Mouse (Mus musculus) stomach, embryonic 15.5 days (tissue): ENCODE measurements around the gene Zfp882. TPM values are rescaled to one million over a fixed set of nuclear protein-coding genes. Genes with fewer than 3 reads are reported as not detected.

Experiments
- ATAC-seq: fragments of 200-750 bp; cut with Nextera tagmentation; 2 replicates; pipeline ENCODE4 v1.8.0; 2017; ENCODE audit warnings: low read depth, moderate number of reproducible peaks, moderate TSS enrichment; ENCODE audit not compliant: insufficient read depth, low FRiP score
- H3K27ac ChIP-seq: fragments of 300-500 bp; sonication (generic); 2 replicates; pipeline ENCODE4 v1.5.1; 2015; ENCODE audit warnings: mild to moderate bottlenecking, inconsistent platforms
- H3K27me3 ChIP-seq: fragments of 300-500 bp; sonication (generic); replicated peaks from 2 replicates; pipeline ENCODE4 v1.6.1; 2015; ENCODE audit warnings: inconsistent platforms
- H3K36me3 ChIP-seq: fragments of 300-500 bp; sonication (generic); 2 replicates; pipeline ENCODE4 v1.6.1; 2015; ENCODE audit warnings: inconsistent platforms
- H3K4me1 ChIP-seq: fragments of 300-500 bp; sonication (generic); 2 replicates; pipeline ENCODE4 v1.6.1; 2015; ENCODE audit warnings: inconsistent platforms
- H3K4me2 ChIP-seq: fragments of 300-500 bp; sonication (generic); 2 replicates; pipeline ENCODE4 v1.6.1; 2015; ENCODE audit warnings: mild to moderate bottlenecking, inconsistent platforms
- H3K4me3 ChIP-seq: fragments of 300-500 bp; sonication (generic); replicated peaks from 2 replicates; pipeline ENCODE4 v1.5.1; 2015; ENCODE audit warnings: inconsistent platforms
- H3K9ac ChIP-seq: fragments of 300-500 bp; sonication (generic); 2 replicates; pipeline ENCODE4 v1.6.1; 2015; ENCODE audit warnings: inconsistent platforms
- H3K9me3 ChIP-seq: fragments of 300-500 bp; sonication (generic); 2 replicates; pipeline ENCODE4 v1.6.1; 2016; ENCODE audit warnings: inconsistent platforms
- WGBS: fragments of 180-500 bp; shearing (Covaris S2); methylation state at CpG from one replicate; pipeline ENCODE4 v1.1.7; 2015; 5-methylcytosine and 5-hydroxymethylcytosine counted together
- polyA plus RNA-seq: library from polyadenylated mRNA; unstranded; fragments of >200 nt; fragmentation: Nextera tagmentation; extraction: Ambion mirVana; gene quantifications from 2 replicates; pipeline ENCODE4 v1.2.1, GENCODE M21; 2015

Zfp882 gene
- polyA plus RNA-seq, 1 experiment from 2014 or later = 5.3 TPM

DNA sequence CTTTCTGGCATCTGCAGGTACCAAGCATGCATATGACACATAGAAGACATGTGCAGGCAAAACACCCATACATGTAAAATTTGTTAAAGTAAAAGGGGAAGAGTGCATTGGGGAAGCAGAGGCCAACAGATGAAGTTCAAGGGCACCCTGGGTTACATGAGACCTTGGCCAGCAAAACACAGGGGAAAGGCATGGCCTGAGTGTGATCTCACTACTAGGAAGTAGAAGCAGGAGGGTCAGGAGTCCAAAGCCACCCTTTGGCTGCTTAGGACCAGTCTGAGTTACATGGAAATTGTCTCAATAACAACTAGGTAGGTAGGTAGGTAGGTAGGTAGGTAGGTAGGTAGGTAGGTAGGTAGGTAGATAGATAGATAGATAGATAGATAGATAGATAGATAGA, 52.1 kb downstream of the Zfp882 start:
- Histone ChIP-seq H3K4me3 (no peak overlapping the region), H3K4me1 (no peaks in the 10 kb centered on the region), H3K27me3 (no peaks in the 10 kb centered on the region), H3K9ac (no peak overlapping the region), H3K4me2 (no peak overlapping the region), H3K36me3 (peaks cover under 1% of the 10 kb centered on the region; the same call in 1 of the 2 replicates), H3K27ac (no peak overlapping the region), H3K9me3 (no peaks in the 10 kb centered on the region)
- ATAC-seq = no peak

DNA sequence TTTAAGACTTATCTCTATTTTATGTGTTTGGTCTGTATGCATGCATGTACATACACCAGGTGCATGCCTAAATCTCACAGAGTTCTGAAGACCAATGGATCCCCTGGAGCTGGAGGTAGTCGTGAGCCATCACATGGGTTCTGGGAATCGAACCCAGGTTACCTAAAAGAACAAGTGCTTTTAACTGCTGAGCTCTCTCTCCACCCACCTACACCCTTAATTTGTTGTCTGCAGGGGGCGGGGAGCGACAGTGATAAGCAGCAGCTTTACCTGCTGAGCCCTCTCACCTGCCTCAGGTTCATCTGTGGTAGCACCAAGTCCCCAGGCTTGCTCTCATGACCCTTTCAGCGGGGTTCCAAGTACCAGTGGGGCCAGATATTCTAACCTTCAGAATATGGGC, 53.4 kb downstream of the Zfp882 start:
- H3K4me1 ChIP-seq = no peaks in the 10 kb centered on the region
- no peak overlapping the region for H3K27ac ChIP-seq
- H3K4me2 ChIP-seq = no peak overlapping the region
- 83% methylated on average over 5 of the region's 5 CpGs for WGBS
- no peaks in the 10 kb centered on the region for H3K9me3 ChIP-seq
- no peaks in the 10 kb centered on the region for H3K27me3 ChIP-seq
- H3K9ac ChIP-seq = no peak overlapping the region
- H3K4me3 ChIP-seq = no peak overlapping the region
- no peak for ATAC-seq
- peaks cover 11% of the 10 kb centered on the region for H3K36me3 ChIP-seq

DNA sequence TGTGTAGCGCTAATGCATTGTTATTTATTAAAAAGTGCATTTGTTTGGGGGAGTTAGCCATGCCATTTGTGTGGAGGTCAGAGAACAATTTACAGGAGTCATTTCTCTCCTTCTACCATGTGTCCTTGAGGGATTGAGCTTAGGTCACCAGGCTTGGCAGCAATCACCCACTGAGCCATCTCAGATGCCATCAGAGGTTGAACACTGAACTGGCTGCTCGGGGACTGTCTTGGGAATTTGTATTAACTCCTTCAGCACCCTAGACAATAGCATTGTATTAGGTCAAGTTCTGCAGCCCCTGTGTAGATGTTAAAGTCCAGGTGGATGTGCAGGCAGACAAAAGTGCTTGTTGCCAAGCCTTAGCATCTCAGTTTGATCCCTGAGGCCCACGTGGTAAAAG, 55.6 kb downstream of the Zfp882 start:
- Histone ChIP-seq H3K27ac (no peak overlapping the region), H3K36me3 (peaks cover 30% of the 10 kb centered on the region), H3K27me3 (no peaks in the 10 kb centered on the region), H3K4me1 (no peaks in the 10 kb centered on the region), H3K4me3 (no peak overlapping the region), H3K4me2 (no peak overlapping the region), H3K9me3 (no peaks in the 10 kb centered on the region), H3K9ac (no peak overlapping the region)
- ATAC-seq = no peak
- WGBS = 80% methylated on average over 3 of the region's 3 CpGs

DNA sequence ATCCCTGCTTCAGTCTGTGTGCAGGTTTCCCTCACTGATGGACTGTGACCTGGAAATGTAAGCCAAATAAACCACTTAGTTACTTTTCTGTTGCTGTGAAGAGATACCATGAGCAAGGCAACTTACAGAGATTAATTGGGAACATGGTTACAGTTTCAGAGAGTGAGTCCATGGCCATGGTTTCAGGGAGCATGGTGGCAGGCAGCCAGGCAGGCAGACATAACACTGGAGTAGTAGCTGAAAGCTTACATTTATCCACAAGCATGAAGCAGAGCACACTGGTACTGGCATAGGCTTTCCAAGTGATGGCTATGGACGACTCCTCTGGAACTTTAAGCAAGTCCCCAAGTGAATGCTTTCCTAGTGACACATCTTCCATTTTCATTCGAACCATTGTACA, 56.8 kb downstream of the Zfp882 start:
- Histone ChIP-seq H3K27me3 (no peaks in the 10 kb centered on the region), H3K36me3 (peaks cover 33% of the 10 kb centered on the region), H3K9me3 (no peaks in the 10 kb centered on the region), H3K4me2 (no peak overlapping the region), H3K4me1 (no peaks in the 10 kb centered on the region), H3K27ac (no peak overlapping the region), H3K4me3 (no peak overlapping the region), H3K9ac (no peak overlapping the region)
- ATAC-seq = no peak
- 92% methylated on average over 2 of the region's 2 CpGs for WGBS

Other genes starting within 250 kb of the Zfp882 start
- 1.1 TPM in 2 replicates for gene Unc13a, start 236.9 kb upstream of the Zfp882 start, polyA plus RNA-seq
- 9.1 and 9.6 TPM in 2 replicates for gene Jak3, start 232.3 kb upstream of the Zfp882 start, polyA plus RNA-seq
- gene Insl3, start 219.4 kb upstream of the Zfp882 start, polyA plus RNA-seq = 1.4 and 2.0 TPM in 2 replicates
- 10.4 and 12.2 TPM in 2 replicates for gene B3gnt3, start 206.8 kb upstream of the Zfp882 start, polyA plus RNA-seq
- 7.6 and 8.3 TPM in 2 replicates for gene Fcho1, start 182.9 kb upstream of the Zfp882 start, polyA plus RNA-seq
- gene Zfp709, start 26.6 kb upstream of the Zfp882 start, polyA plus RNA-seq = 5.3 and 6.2 TPM in 2 replicates
- gene Zfp617, start within 50 bp of the Zfp882 start, polyA plus RNA-seq = 21.9 and 22.1 TPM in 2 replicates
- 20.6 and 24.7 TPM in 2 replicates for gene Zfp961, start 42.4 kb downstream of the Zfp882 start, polyA plus RNA-seq
- gene Cyp4f18, start 101.0 kb downstream of the Zfp882 start, polyA plus RNA-seq = 3.7 and 4.0 TPM in 2 replicates
- gene Olfr372, start 132.6 kb downstream of the Zfp882 start, polyA plus RNA-seq = not detected in 2 replicates
- gene Olfr373, start 174.6 kb downstream of the Zfp882 start, polyA plus RNA-seq = 0.06 TPM in 1 of 2 replicates, not detected in the other
- 0.01 TPM in 1 of 2 replicates, not detected in the other for gene Olfr374, start 198.4 kb downstream of the Zfp882 start, polyA plus RNA-seq
- gene Tpm4, start 226.4 kb downstream of the Zfp882 start, polyA plus RNA-seq = 591 and 600 TPM in 2 replicates